Mouse (Mus musculus): ENCODE results near the gene Zfp385c.

- no peak for TF ChIP-seq POLR2A (IDR thresholded peaks at IDR 0.05; ENCODE audit: insufficient read depth, low read depth, low read length)
- no peak for TF ChIP-seq CTCF (IDR thresholded peaks at IDR 0.05)
Observed at GRCm38 (mm10) chr11:100738749-100739148, 46.5 kb upstream of the Zfp385c start.

Data from heart, adult 2 months (tissue).